Mouse (Mus musculus) liver, adult 2 months (tissue): Measurements from ENCODE around the gene Gm26602.

ENCODE experiments used
- CTCF ChIP-seq: fragments of 200-500 bp; IDR thresholded peaks from 2 replicates; pipeline ENCODE4 v1.5.1; 2011; ENCODE audit warnings: low read depth, low read length, control low read depth
- POLR2A ChIP-seq: fragments of 200-500 bp; IDR thresholded peaks from 2 replicates; pipeline ENCODE4 v1.6.1; 2011; ENCODE audit warnings: low read length, control low read depth; ENCODE audit not compliant: insufficient read depth; ENCODE audit errors: extremely low read depth

- TF ChIP-seq CTCF (no peak), POLR2A (no peak)
Measured at GRCm38 (mm10) chr10:79942988-79943387, 32.3 kb downstream of the Gm26602 start.
